Mouse (Mus musculus) megakaryocyte progenitor cell, adult 5-6 weeks (primary cell): ENCODE data around the gene Por. TPM values are rescaled to one million over a fixed set of nuclear protein-coding genes. Genes with fewer than 3 reads are reported as not detected.

Experiments
- ATAC-seq: replicated peaks from 2 replicates; pipeline ENCODE4 v1.8.0; 2016; ENCODE audit warnings: mild to moderate bottlenecking, moderate TSS enrichment, inconsistent platforms; ENCODE audit not compliant: poor library complexity
- total RNA-seq, 2 experiments: library from RNA; stranded (forward) in 1 of 2; stranded (reverse) in 1 of 2; fragments of 157-497, 149-512 nt in 1 of 2; fragments of 200-1000 nt in 1 of 2; gene quantifications; 2 replicates each; pipeline versions ENCODE4 v1.2.3 to v1.2.4; 2015 to 2017

Gene Por
- total RNA-seq, 2 experiments from 2014 or later: 21.3 to 25.2 TPM

- peak; percentile 24; the same call in 1 of the 2 replicates for ATAC-seq
Observed at GRCm38 (mm10) chr5:135697711-135698111, 27.9 kb downstream of the Por start.

GRCm38 (mm10) chr5:135701601-135702000 is 31.8 kb downstream of the Por start:
- ATAC-seq: no peak

- no peak for ATAC-seq
Observed at GRCm38 (mm10) chr5:135702190-135702589, 32.4 kb downstream of the Por start.

- ATAC-seq: peak; percentile 88
Observed at GRCm38 (mm10) chr5:135702682-135703192, 32.9 kb downstream of the Por start.

- no peak for ATAC-seq
Observed at GRCm38 (mm10) chr5:135703431-135703830, 33.6 kb downstream of the Por start.

- ATAC-seq: no peak
Observed at GRCm38 (mm10) chr5:135705383-135705782, 35.5 kb downstream of the Por start.

GRCm38 (mm10) chr5:135707039-135707438 is 37.2 kb downstream of the Por start:
- no peak for ATAC-seq

GRCm38 (mm10) chr5:135707855-135708254 is 38.0 kb downstream of the Por start:
- ATAC-seq: peak; percentile 69

GRCm38 (mm10) chr5:135709716-135710115 is 39.9 kb downstream of the Por start:
- ATAC-seq: no peak

GRCm38 (mm10) chr5:135710599-135711214 is 40.9 kb downstream of the Por start:
- ATAC-seq: peak; percentile 55

- no peak for ATAC-seq
Observed at GRCm38 (mm10) chr5:135711582-135712355, 41.9 kb downstream of the Por start.

GRCm38 (mm10) chr5:135712803-135713202 is 43.0 kb downstream of the Por start:
- no peak for ATAC-seq

- ATAC-seq: peak; percentile 92
Observed at GRCm38 (mm10) chr5:135713441-135714218, 43.8 kb downstream of the Por start.

- no peak for ATAC-seq
Observed at GRCm38 (mm10) chr5:135715624-135716023, 45.8 kb downstream of the Por start.

- no peak for ATAC-seq
Observed at GRCm38 (mm10) chr5:135719586-135720120, 49.8 kb downstream of the Por start.

- no peak for ATAC-seq
Observed at GRCm38 (mm10) chr5:135720121-135720520, 50.3 kb downstream of the Por start.

- ATAC-seq: no peak
Observed at GRCm38 (mm10) chr5:135721076-135721475, 51.2 kb downstream of the Por start.

GRCm38 (mm10) chr5:135722121-135722520 is 52.3 kb downstream of the Por start:
- ATAC-seq: no peak

- no peak for ATAC-seq
Observed at GRCm38 (mm10) chr5:135723165-135723751, 53.4 kb downstream of the Por start.

GRCm38 (mm10) chr5:135724536-135725322 is 54.9 kb downstream of the Por start:
- no peak for ATAC-seq
